In the genomic region with DNA sequence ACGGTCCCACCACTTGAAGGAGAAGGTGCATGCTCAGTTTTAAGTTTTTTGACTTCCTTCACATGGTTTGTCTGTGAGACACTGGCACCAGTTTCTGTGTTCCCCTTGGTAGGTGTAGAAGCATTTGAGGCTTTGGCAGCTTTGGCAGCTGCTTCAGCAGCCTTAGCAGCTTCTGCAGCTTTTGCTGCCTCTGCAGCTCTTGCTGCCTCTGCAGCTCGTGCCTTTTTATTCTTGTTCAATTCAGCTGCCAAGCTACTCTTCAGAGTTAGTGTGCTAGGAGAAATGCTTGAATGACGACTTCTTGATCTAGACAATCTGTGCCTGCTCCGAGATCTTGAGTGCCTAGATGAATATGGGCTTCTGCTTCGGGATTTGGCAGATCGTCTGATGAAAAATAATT, we compare ENCODE assay signal across 14 mouse cellular contexts. TPM values are rescaled to one million over a fixed set of nuclear protein-coding genes. Genes with fewer than 3 reads are reported as not detected.
DNase-seq lines count a peak whose midpoint lies in the region; ATAC-seq and TF ChIP-seq lines count a peak whose summit lies in the region.
"Had no signal": no experiment of that assay in that cellular context is flagged by ENCODE, and none has a peak within 500 bp of the region (broad histone marks: within the 10 kb centered on the region; RNA-seq: fewer than 3 reads in every experiment).

No protein-coding gene starts in this region.

- H3K27me3 ChIP-seq in forebrain, embryonic 15.5 days: no peaks in the 10 kb centered on the region
- no peaks in the 10 kb centered on the region for H3K27me3 ChIP-seq in forebrain, embryonic 10.5 days (ENCODE audit: poor library complexity, severe bottlenecking)
- H3K27me3 ChIP-seq in kidney, embryonic 16.5 days (ENCODE audit: insufficient read depth, low read length): no peaks in the 10 kb centered on the region
- H3K27me3 ChIP-seq: embryonic facial prominence, embryonic 13.5 days; heart, embryonic 13.5 days; liver, embryonic 13.5 days had no signal

- no peak for ATAC-seq in forebrain, embryonic 15.5 days (replicated peaks)
- no peak for ATAC-seq in kidney, embryonic 16.5 days (ENCODE audit: low FRiP score, low TSS enrichment)

- no peak overlapping the region for H3K9ac ChIP-seq in forebrain, embryonic 15.5 days (replicated peaks)
- H3K9ac ChIP-seq in kidney, embryonic 16.5 days (replicated peaks; ENCODE audit: low read length): no peak overlapping the region
- H3K9ac ChIP-seq: embryonic facial prominence, embryonic 13.5 days; heart, embryonic 13.5 days; liver, embryonic 13.5 days had no signal

- no peak overlapping the region for H3K4me3 ChIP-seq in forebrain, embryonic 15.5 days
- H3K4me3 ChIP-seq in forebrain, embryonic 10.5 days: no peak overlapping the region
- no peak overlapping the region for H3K4me3 ChIP-seq in kidney, embryonic 16.5 days (ENCODE audit: low read length)
- H3K4me3 ChIP-seq: embryonic facial prominence, embryonic 13.5 days; heart, embryonic 13.5 days; liver, embryonic 13.5 days had no signal

- intact Hi-C loops in left cerebral cortex, postnatal 36 days (cut with DNase I): loop anchor here (2.0 kb wide), 1 partner anchor 30 kb away; no protein-coding TSS in a partner anchor

- no peak overlapping the region for H3K4me2 ChIP-seq in forebrain, embryonic 15.5 days (replicated peaks)
- no peak overlapping the region for H3K4me2 ChIP-seq in kidney, embryonic 16.5 days (replicated peaks; ENCODE audit: low read depth, low read length)
- H3K4me2 ChIP-seq: embryonic facial prominence, embryonic 13.5 days; heart, embryonic 13.5 days; liver, embryonic 13.5 days had no signal

- DNase-seq in forebrain, embryonic 10.5 days (ENCODE audit: extremely low spot score, low spot score): no peak
- peak; percentile 35 for DNase-seq in brain, embryonic 14.5 days (ENCODE audit: low read depth)
- DNase-seq in layer of hippocampus, adult 8-10 months (ENCODE audit: low spot score in 2 of 2): peak; percentile 26 to 35
- peak; percentile 31 to 47 for DNase-seq in left cerebral cortex, postnatal 36 days (ENCODE audit: low spot score in 2 of 2)
- DNase-seq in adrenal gland, adult (ENCODE audit: inconsistent age in 2 of 2, low spot score in 1 of 2): no peak
- DNase-seq in cerebellum, postnatal 10 days: no peak
- DNase-seq: cerebellum, postnatal 36 days; kidney, adult 18-20 months; liver, embryonic 13.5 days; thymus, postnatal 25 days had no signal

- peaks cover 7% of the 10 kb centered on the region for H3K4me1 ChIP-seq in forebrain, embryonic 15.5 days
- no peaks in the 10 kb centered on the region for H3K4me1 ChIP-seq in forebrain, embryonic 10.5 days
- H3K4me1 ChIP-seq in kidney, embryonic 16.5 days (ENCODE audit: insufficient read depth, low read length): no peaks in the 10 kb centered on the region
- H3K4me1 ChIP-seq: embryonic facial prominence, embryonic 13.5 days had no signal

- no peak for TF ChIP-seq CTCF in brain, embryonic 14.5 days (IDR thresholded peaks at IDR 0.05; ENCODE audit: borderline replicate concordance, extremely low read depth, insufficient read depth, insufficient read length)

- WGBS in forebrain, embryonic 15.5 days: 56% methylated on average over 6 of the region's 6 CpGs
- WGBS in forebrain, embryonic 10.5 days: 91% methylated on average over 6 of the region's 6 CpGs
- 83% methylated on average over 6 of the region's 6 CpGs for WGBS in kidney, embryonic 16.5 days

- no peaks in the 10 kb centered on the region for H3K9me3 ChIP-seq in forebrain, embryonic 15.5 days
- H3K9me3 ChIP-seq in forebrain, embryonic 10.5 days: no peaks in the 10 kb centered on the region
- no peaks in the 10 kb centered on the region for H3K9me3 ChIP-seq in kidney, embryonic 16.5 days (ENCODE audit: low read length)
- H3K9me3 ChIP-seq: embryonic facial prominence, embryonic 13.5 days; heart, embryonic 13.5 days; liver, embryonic 13.5 days had no signal

- H3K36me3 ChIP-seq in forebrain, embryonic 15.5 days: peaks cover 5% of the 10 kb centered on the region; the same call in 1 of the 2 replicates
- peaks cover 15% of the 10 kb centered on the region for H3K36me3 ChIP-seq in forebrain, embryonic 10.5 days (replicated peaks)
- peaks cover 10% of the 10 kb centered on the region for H3K36me3 ChIP-seq in kidney, embryonic 16.5 days (ENCODE audit: insufficient read depth, low read length)

- H3K27ac ChIP-seq in forebrain, embryonic 15.5 days (replicated peaks): peak overlapping the region; percentile 47; the same call in 1 of the 2 replicates
- H3K27ac ChIP-seq in forebrain, embryonic 10.5 days: no peak overlapping the region
- no peak overlapping the region for H3K27ac ChIP-seq in kidney, embryonic 16.5 days (ENCODE audit: low read length)
- H3K27ac ChIP-seq: embryonic facial prominence, embryonic 13.5 days; heart, embryonic 13.5 days; liver, embryonic 13.5 days had no signal

- TF ChIP-seq POLR2A in brain, embryonic 14.5 days (IDR thresholded peaks at IDR 0.05; ENCODE audit: borderline replicate concordance, extremely low read depth, insufficient read depth, insufficient read length, poor library complexity, severe bottlenecking): no peak

RNA-seq across cellular contexts. Expression of gene Cdk13, which starts 32.3 kb away (rescaled TPM):
- polyA plus RNA-seq in forebrain, embryonic 15.5 days (2015; fragmentation: Nextera tagmentation; extraction: Ambion mirVana): 19.6 and 19.7 TPM in 2 replicates
- polyA plus RNA-seq in forebrain, embryonic 10.5 days (2016; fragmentation: Nextera tagmentation; extraction: Ambion mirVana): 11.9 and 13.0 TPM in 2 replicates
- 36.9 and 46.7 TPM in 2 replicates for polyA plus RNA-seq in brain, embryonic 14.5 days (2012; rRNA removed)
- total RNA-seq in layer of hippocampus, adult 8-10 months (2022): 10 to 100 TPM; 57.4 to 64.8 (median 59.1) TPM
- 10 to 100 TPM; 49.9 to 67.0 TPM for total RNA-seq in left cerebral cortex, postnatal 36 days (2021)
- polyA plus RNA-seq in kidney, embryonic 16.5 days (2015; fragmentation: Nextera tagmentation; extraction: Ambion mirVana): 13.8 and 14.0 TPM in 2 replicates

Comparison
In these comparisons a context has a peak if more than half of its experiments do, and no peak if none do; other contexts are left out.
1. DNase-seq: peak in brain, embryonic 14.5 days (single experiment), layer of hippocampus, adult 8-10 months (2 of 2) and left cerebral cortex, postnatal 36 days (2 of 2); none in forebrain, embryonic 10.5 days (single experiment), adrenal gland, adult (0 of 2) and cerebellum, postnatal 10 days (0 of 2).